Mouse (Mus musculus): ENCODE data around the gene Cntrob.

DNA sequence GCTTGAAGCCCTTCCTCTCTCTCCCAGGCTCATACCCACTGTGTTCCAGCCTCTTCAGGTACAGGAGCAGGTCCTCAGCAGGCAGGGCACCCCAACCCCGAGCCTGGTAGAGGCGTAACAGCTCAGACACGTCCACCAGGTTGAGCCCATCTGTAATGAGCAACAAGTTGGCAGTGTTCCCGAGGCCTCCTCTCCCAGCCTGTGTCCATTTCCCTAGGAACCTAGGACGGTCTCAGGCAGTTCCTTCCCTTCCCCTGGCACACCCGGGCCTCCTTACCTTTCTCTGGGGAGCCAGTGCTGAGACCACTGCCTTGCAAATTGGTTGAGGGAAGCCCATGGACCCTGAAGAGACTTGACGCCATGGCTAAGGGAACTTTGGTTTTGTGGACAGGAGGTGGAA is 20.8 kb downstream of the Cntrob start:
- no peak for TF ChIP-seq CTCF (IDR thresholded peaks at IDR 0.05; ENCODE audit: low read depth)
- no peak for TF ChIP-seq EP300 (IDR thresholded peaks at IDR 0.05; ENCODE audit: low read depth)

Measured in liver, postnatal 0 days (tissue).